Mouse (Mus musculus): ENCODE measurements at regions not wholly inside any gene's neighbourhood (a gene's known extent, or its start where the extent isn't known, plus 50 kb on each side); places are given as distances from the start of the nearest gene placed in this dataset.
"Not testable (repeated sequence)": the region's sequence is repeated elsewhere in the genome, so short reads cannot be mapped to it uniquely, and the experiment has no call there.

- Histone ChIP-seq H3K4me2 (ENCODE audit: low read depth) (no peak overlapping the region), H3K27me3 (ENCODE audit: control insufficient read depth, insufficient read depth, low read length) (no peaks in the 10 kb centered on the region), H3K9me3 (ENCODE audit: control insufficient read depth, low read length) (no peaks in the 10 kb centered on the region), H3K4me1 (ENCODE audit: control insufficient read depth, insufficient read depth, low read length) (no peaks in the 10 kb centered on the region), H3K4me3 (ENCODE audit: low read depth, low read length) (no peak overlapping the region), H3K27ac (ENCODE audit: low read depth, low read length) (no peak overlapping the region), H3K36me3 (ENCODE audit: control insufficient read depth, insufficient read depth, low read length) (no peaks in the 10 kb centered on the region), H3K9ac (ENCODE audit: low read length) (no peak overlapping the region)
- WGBS: 86% methylated on average over 9 of the region's 9 CpGs
- DNase-seq (ENCODE audit: low spot score) (no peak), ATAC-seq (ENCODE audit: insufficient read depth, low FRiP score, low TSS enrichment) (no peak)
Measured at GRCm38 (mm10) chr3:34740110-34740509, 89.9 kb downstream of the Sox2 start.

- Histone ChIP-seq H3K9me3 (ENCODE audit: control insufficient read depth, low read length) (no peaks in the 10 kb centered on the region), H3K9ac (ENCODE audit: low read length) (no peak overlapping the region), H3K4me2 (ENCODE audit: low read depth) (no peak overlapping the region), H3K27ac (ENCODE audit: low read depth, low read length) (no peak overlapping the region), H3K4me3 (ENCODE audit: low read depth, low read length) (no peak overlapping the region), H3K4me1 (ENCODE audit: control insufficient read depth, insufficient read depth, low read length) (no peaks in the 10 kb centered on the region), H3K27me3 (ENCODE audit: control insufficient read depth, insufficient read depth, low read length) (no peaks in the 10 kb centered on the region), H3K36me3 (ENCODE audit: control insufficient read depth, insufficient read depth, low read length) (no peaks in the 10 kb centered on the region)
- WGBS: 75% methylated on average over 5 of the region's 5 CpGs
- DNase-seq (ENCODE audit: low spot score) (no peak), ATAC-seq (ENCODE audit: insufficient read depth, low FRiP score, low TSS enrichment) (no peak)
Measured at GRCm38 (mm10) chr3:34745181-34745736, 95.1 kb downstream of the Sox2 start.

- H3K27me3 ChIP-seq (ENCODE audit: control insufficient read depth, insufficient read depth, low read length): no peaks in the 10 kb centered on the region
- H3K4me3 ChIP-seq (ENCODE audit: low read depth, low read length): no peak overlapping the region
- H3K36me3 ChIP-seq (ENCODE audit: control insufficient read depth, insufficient read depth, low read length): no peaks in the 10 kb centered on the region
- no peak overlapping the region for H3K9ac ChIP-seq (ENCODE audit: low read length)
- H3K9me3 ChIP-seq (ENCODE audit: control insufficient read depth, low read length): no peaks in the 10 kb centered on the region
- ATAC-seq (ENCODE audit: insufficient read depth, low FRiP score, low TSS enrichment) (no peak), DNase-seq (ENCODE audit: low spot score) (no peak)
- no peak overlapping the region for H3K27ac ChIP-seq (ENCODE audit: low read depth, low read length)
- H3K4me2 ChIP-seq (ENCODE audit: low read depth): no peak overlapping the region
- H3K4me1 ChIP-seq (ENCODE audit: control insufficient read depth, insufficient read depth, low read length): no peaks in the 10 kb centered on the region
- WGBS: 85% methylated on average over 10 of the region's 10 CpGs
Measured at GRCm38 (mm10) chr3:34747499-34748093, 97.4 kb downstream of the Sox2 start.

- H3K4me2 ChIP-seq (ENCODE audit: low read depth): no peak overlapping the region
- WGBS: 79% methylated on average over 7 of the region's 7 CpGs
- no peak for ATAC-seq (ENCODE audit: insufficient read depth, low FRiP score, low TSS enrichment)
- no peaks in the 10 kb centered on the region for H3K4me1 ChIP-seq (ENCODE audit: control insufficient read depth, insufficient read depth, low read length)
- no peak overlapping the region for H3K9ac ChIP-seq (ENCODE audit: low read length)
- no peak for DNase-seq (ENCODE audit: low spot score)
- no peaks in the 10 kb centered on the region for H3K36me3 ChIP-seq (ENCODE audit: control insufficient read depth, insufficient read depth, low read length)
- no peaks in the 10 kb centered on the region for H3K9me3 ChIP-seq (ENCODE audit: control insufficient read depth, low read length)
- H3K27ac ChIP-seq (ENCODE audit: low read depth, low read length): no peak overlapping the region
- no peak overlapping the region for H3K4me3 ChIP-seq (ENCODE audit: low read depth, low read length)
- H3K27me3 ChIP-seq (ENCODE audit: control insufficient read depth, insufficient read depth, low read length): no peaks in the 10 kb centered on the region
Measured at GRCm38 (mm10) chr3:34749989-34750388, 99.8 kb downstream of the Sox2 start.

DNA sequence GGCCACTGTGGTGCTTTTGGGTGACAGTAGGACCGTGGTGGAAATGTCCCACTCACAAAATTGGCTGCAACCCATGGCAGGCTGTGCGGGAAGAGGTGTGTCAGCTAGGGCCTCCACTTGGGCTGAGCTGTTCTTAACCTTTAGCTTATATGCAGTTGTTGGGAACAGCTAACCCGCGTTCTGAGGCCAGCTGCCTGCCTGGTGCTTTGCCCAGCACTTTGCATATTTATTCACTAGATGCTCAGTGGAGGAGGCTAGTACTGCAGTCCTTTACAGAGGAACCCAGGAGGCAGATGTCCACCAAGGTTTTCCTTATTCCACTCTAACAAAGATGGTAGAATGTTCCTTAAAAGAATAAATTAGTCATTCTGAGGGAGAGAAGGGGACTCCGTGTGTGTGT lies 101.3 kb downstream of the Sox2 start:
- no peaks in the 10 kb centered on the region for H3K4me1 ChIP-seq (ENCODE audit: control insufficient read depth, insufficient read depth, low read length)
- ATAC-seq (ENCODE audit: insufficient read depth, low FRiP score, low TSS enrichment) (no peak), DNase-seq (ENCODE audit: low spot score) (no peak)
- H3K27me3 ChIP-seq (ENCODE audit: control insufficient read depth, insufficient read depth, low read length): no peaks in the 10 kb centered on the region
- H3K4me3 ChIP-seq (ENCODE audit: low read depth, low read length): no peak overlapping the region
- 84% methylated on average over 5 of the region's 5 CpGs for WGBS
- H3K36me3 ChIP-seq (ENCODE audit: control insufficient read depth, insufficient read depth, low read length): no peaks in the 10 kb centered on the region
- H3K9me3 ChIP-seq (ENCODE audit: control insufficient read depth, low read length): no peaks in the 10 kb centered on the region
- no peak overlapping the region for H3K9ac ChIP-seq (ENCODE audit: low read length)
- H3K27ac ChIP-seq (ENCODE audit: low read depth, low read length): no peak overlapping the region
- no peak overlapping the region for H3K4me2 ChIP-seq (ENCODE audit: low read depth)

GRCm38 (mm10) chr3:34753557-34753956 lies 103.4 kb downstream of the Sox2 start:
- no peaks in the 10 kb centered on the region for H3K27me3 ChIP-seq (ENCODE audit: control insufficient read depth, insufficient read depth, low read length)
- H3K4me1 ChIP-seq (ENCODE audit: control insufficient read depth, insufficient read depth, low read length): no peaks in the 10 kb centered on the region
- DNase-seq (ENCODE audit: low spot score): no peak

DNA sequence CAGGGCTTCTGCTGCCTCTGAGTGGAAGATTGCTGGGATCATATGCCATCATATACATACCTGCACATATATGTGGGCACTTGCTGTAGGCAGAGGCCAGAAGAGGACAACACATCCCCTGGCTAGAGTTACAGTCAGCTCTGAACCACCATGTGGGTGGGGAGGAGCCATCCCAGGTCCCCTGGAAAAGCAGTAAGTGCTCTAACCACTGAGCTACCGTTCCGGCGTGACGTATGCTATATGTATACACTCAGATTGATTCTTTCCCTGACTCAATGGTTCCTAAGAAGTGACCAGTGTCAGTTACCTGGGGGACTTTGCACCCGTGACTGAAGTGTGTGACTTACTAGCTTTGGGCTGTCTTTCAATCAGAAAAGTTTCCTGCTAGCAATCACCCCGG lies 104.6 kb downstream of the Sox2 start:
- H3K27ac ChIP-seq (ENCODE audit: low read depth, low read length): no peak overlapping the region
- WGBS: 97% methylated on average over 6 of the region's 6 CpGs
- no peak overlapping the region for H3K4me3 ChIP-seq (ENCODE audit: low read depth, low read length)
- no peak for ATAC-seq (ENCODE audit: insufficient read depth, low FRiP score, low TSS enrichment)
- no peak overlapping the region for H3K4me2 ChIP-seq (ENCODE audit: low read depth)
- DNase-seq (ENCODE audit: low spot score): no peak
- H3K36me3 ChIP-seq (ENCODE audit: control insufficient read depth, insufficient read depth, low read length): no peaks in the 10 kb centered on the region
- H3K4me1 ChIP-seq (ENCODE audit: control insufficient read depth, insufficient read depth, low read length): no peaks in the 10 kb centered on the region
- no peak overlapping the region for H3K9ac ChIP-seq (ENCODE audit: low read length)
- no peaks in the 10 kb centered on the region for H3K27me3 ChIP-seq (ENCODE audit: control insufficient read depth, insufficient read depth, low read length)
- no peaks in the 10 kb centered on the region for H3K9me3 ChIP-seq (ENCODE audit: control insufficient read depth, low read length)

More at GRCm38 (mm10) chr3:34753557-34753956, 103.4 kb downstream of the Sox2 start:
- Histone ChIP-seq H3K36me3 (ENCODE audit: control insufficient read depth, insufficient read depth, low read length) (no peaks in the 10 kb centered on the region), H3K27ac (ENCODE audit: low read depth, low read length) (no peak overlapping the region), H3K4me3 (ENCODE audit: low read depth, low read length) (no peak overlapping the region), H3K9me3 (ENCODE audit: control insufficient read depth, low read length) (no peaks in the 10 kb centered on the region), H3K9ac (ENCODE audit: low read length) (no peak overlapping the region), H3K4me2 (ENCODE audit: low read depth) (no peak overlapping the region)
- WGBS: 61% methylated on average over 8 of the region's 8 CpGs
- no peak for ATAC-seq (ENCODE audit: insufficient read depth, low FRiP score, low TSS enrichment)

GRCm38 (mm10) chr3:34755282-34755681 lies 105.1 kb downstream of the Sox2 start:
- not testable (repeated sequence) for H3K27ac ChIP-seq (ENCODE audit: low read depth, low read length); H3K4me1 ChIP-seq (ENCODE audit: control insufficient read depth, insufficient read depth, low read length); H3K9me3 ChIP-seq (ENCODE audit: control insufficient read depth, low read length); H3K4me3 ChIP-seq (ENCODE audit: low read depth, low read length); ATAC-seq (ENCODE audit: insufficient read depth, low FRiP score, low TSS enrichment); H3K36me3 ChIP-seq (ENCODE audit: control insufficient read depth, insufficient read depth, low read length); H3K27me3 ChIP-seq (ENCODE audit: control insufficient read depth, insufficient read depth, low read length); H3K9ac ChIP-seq (ENCODE audit: low read length); DNase-seq (ENCODE audit: low spot score); H3K4me2 ChIP-seq (ENCODE audit: low read depth)
- 96% methylated on average over 5 of the region's 5 CpGs for WGBS

- Histone ChIP-seq H3K27me3 (ENCODE audit: control insufficient read depth, insufficient read depth, low read length) (no peaks in the 10 kb centered on the region), H3K9me3 (ENCODE audit: control insufficient read depth, low read length) (no peaks in the 10 kb centered on the region), H3K9ac (ENCODE audit: low read length) (no peak overlapping the region), H3K36me3 (ENCODE audit: control insufficient read depth, insufficient read depth, low read length) (no peaks in the 10 kb centered on the region), H3K27ac (ENCODE audit: low read depth, low read length) (no peak overlapping the region), H3K4me3 (ENCODE audit: low read depth, low read length) (no peak overlapping the region), H3K4me1 (ENCODE audit: control insufficient read depth, insufficient read depth, low read length) (no peaks in the 10 kb centered on the region), H3K4me2 (ENCODE audit: low read depth) (no peak overlapping the region)
- WGBS: 12% methylated on average over 7 of the region's 7 CpGs
- ATAC-seq (ENCODE audit: insufficient read depth, low FRiP score, low TSS enrichment) (no peak), DNase-seq (ENCODE audit: low spot score) (no peak)
Measured at GRCm38 (mm10) chr3:34756632-34757031, 106.4 kb downstream of the Sox2 start.
